In genomic region chr5:105732433-105732891, GRCm38 (mm10) we compare ENCODE assay signal across 9 mouse cellular contexts. TPM values are rescaled to one million over a fixed set of nuclear protein-coding genes. Genes with fewer than 3 reads are reported as not detected.
DNase-seq lines count a peak whose midpoint lies in the region; ATAC-seq and TF ChIP-seq lines count a peak whose summit lies in the region.
"Had no signal": no experiment of that assay in that cellular context is flagged by ENCODE, and none has a peak within 500 bp of the region (broad histone marks: within the 10 kb centered on the region; RNA-seq: fewer than 3 reads in every experiment).

No protein-coding gene starts in this region.

- peak overlapping the region; percentile 81 for H3K9ac ChIP-seq in heart, adult 2 months (ENCODE audit: low read depth, low read length)
- H3K9ac ChIP-seq in hindbrain, embryonic 15.5 days = peak overlapping the region; percentile 47; the same call in 1 of the 2 replicates
- H3K9ac ChIP-seq in liver, embryonic 12.5 days = peak overlapping the region; percentile 83

- no peak for TF ChIP-seq CTCF in heart, adult 2 months (IDR thresholded peaks at IDR 0.05)

- no peaks in the 10 kb centered on the region; the same call in 1 of the 2 replicates for H3K36me3 ChIP-seq in heart, adult 2 months (ENCODE audit: control insufficient read depth, insufficient read depth, low read length)
- H3K36me3 ChIP-seq in hindbrain, embryonic 15.5 days = peaks cover 4% of the 10 kb centered on the region; the same call in 1 of the 2 replicates
- peaks cover 7% of the 10 kb centered on the region for H3K36me3 ChIP-seq in liver, embryonic 12.5 days
- H3K36me3 ChIP-seq: G1E had no signal

- peak overlapping the region; percentile 96 for H3K4me2 ChIP-seq in hindbrain, embryonic 15.5 days
- peak overlapping the region; percentile 91 for H3K4me2 ChIP-seq in liver, embryonic 12.5 days

- peak overlapping the region; percentile 69 for H3K27ac ChIP-seq in heart, adult 2 months
- no peak overlapping the region for H3K27ac ChIP-seq in hindbrain, embryonic 15.5 days (replicated peaks)
- H3K27ac ChIP-seq in liver, embryonic 12.5 days = peak overlapping the region; percentile 68

- intact Hi-C loops in heart, adult 2 months (cut with DNase I) = loop anchor here (5.0 kb wide), 2 partner anchors 40 to 60 kb away; no protein-coding TSS in a partner anchor
- intact Hi-C loops in left cerebral cortex, postnatal 14 days (cut with DNase I) = no loop called here

- DNase-seq in heart, adult 2 months = peak; percentile 48 to 56
- no peak for DNase-seq in heart, adult 9 months (ENCODE audit: low spot score in 2 of 2)
- peak; percentile 7 for DNase-seq in fibroblast of lung, adult 2 months (ENCODE audit: low read depth)
- peak; percentile 48 to 63 for DNase-seq in monocyte, adult 2 months (ENCODE audit: low read depth in 1 of 2, low spot score in 2 of 2)
- no peak for DNase-seq in ovary, postnatal 10 days (ENCODE audit: low spot score)
- no peak for DNase-seq in left cerebral cortex, postnatal 14 days (ENCODE audit: low spot score in 2 of 2)

- H3K4me1 ChIP-seq in heart, adult 2 months (ENCODE audit: control insufficient read depth, insufficient read depth, low read length) = peaks cover 8% of the 10 kb centered on the region
- peaks cover 18% of the 10 kb centered on the region for H3K4me1 ChIP-seq in hindbrain, embryonic 15.5 days (replicated peaks)
- H3K4me1 ChIP-seq in liver, embryonic 12.5 days = peaks cover 70% of the 10 kb centered on the region

- ATAC-seq in hindbrain, embryonic 15.5 days (ENCODE audit: low FRiP score, low read depth) = no peak; the same call in 1 of the 2 replicates
- ATAC-seq in liver, embryonic 12.5 days = peak; percentile 53

- no peaks in the 10 kb centered on the region for H3K79me2 ChIP-seq in heart, adult 2 months (replicated peaks; ENCODE audit: control insufficient read depth, insufficient read depth, low read length)

- no peaks in the 10 kb centered on the region for H3K9me3 ChIP-seq in hindbrain, embryonic 15.5 days
- H3K9me3 ChIP-seq in liver, embryonic 12.5 days (replicated peaks) = no peaks in the 10 kb centered on the region

- peak overlapping the region; percentile 75 for H3K4me3 ChIP-seq in heart, adult 2 months
- H3K4me3 ChIP-seq in hindbrain, embryonic 15.5 days = peak overlapping the region; percentile 44
- peak overlapping the region; percentile 74 for H3K4me3 ChIP-seq in liver, embryonic 12.5 days

- TF ChIP-seq EP300 in heart, adult 2 months (IDR thresholded peaks at IDR 0.05; ENCODE audit: insufficient read depth, low read depth, low read length) = no peak

- 30% methylated on average over 11 of the region's 11 CpGs for WGBS in heart, adult 2 months
- 43% methylated on average over 11 of the region's 11 CpGs for WGBS in hindbrain, embryonic 15.5 days
- WGBS in liver, embryonic 12.5 days (ENCODE audit: insufficient replicate concordance) = 8% methylated on average over 11 of the region's 11 CpGs

- no peaks in the 10 kb centered on the region for H3K27me3 ChIP-seq in heart, adult 2 months (ENCODE audit: control insufficient read depth, insufficient read depth, low read length)
- no peaks in the 10 kb centered on the region for H3K27me3 ChIP-seq in hindbrain, embryonic 15.5 days
- no peaks in the 10 kb centered on the region for H3K27me3 ChIP-seq in liver, embryonic 12.5 days (replicated peaks)

- no peak for TF ChIP-seq POLR2A in heart, adult 2 months (IDR thresholded peaks at IDR 0.05; ENCODE audit: insufficient read depth, low read depth, low read length)

RNA-seq across cellular contexts. Expression of gene Lrrc8d, which starts 32.7 kb away (rescaled TPM):
- 1 to 10 TPM; 8.0 to 8.8 TPM for total RNA-seq in heart, adult 2 months (2021)
- 4.3 and 5.2 TPM in 2 replicates for polyA plus RNA-seq in heart, adult 2 months (2012; rRNA removed)
- 29.7 and 35.6 TPM in 2 replicates for polyA plus RNA-seq in hindbrain, embryonic 15.5 days (2015; fragmentation: Nextera tagmentation; extraction: Ambion mirVana)
- 14.5 and 15.4 TPM in 2 replicates for polyA plus RNA-seq in liver, embryonic 12.5 days (2016; fragmentation: Nextera tagmentation; extraction: Ambion mirVana)
- total RNA-seq in left cerebral cortex, postnatal 14 days (2021) = 10 to 100 TPM; 34.9 to 45.6 TPM
- polyA plus RNA-seq: G1E had no signal

Comparison
In these comparisons a context has a peak if more than half of its experiments do, and no peak if none do; other contexts are left out.
1. DNase-seq: peak in heart, adult 2 months (2 of 2), fibroblast of lung, adult 2 months (single experiment) and monocyte, adult 2 months (2 of 2); none in heart, adult 9 months (0 of 2), ovary, postnatal 10 days (single experiment) and left cerebral cortex, postnatal 14 days (0 of 2).
2. Peak in every context shown above with its lines, with median percentiles within 50 percentile points of each other: H3K4me3 ChIP-seq and H3K9ac ChIP-seq.